Mouse (Mus musculus): ENCODE measurements around the gene Plxnc1.

DNA sequence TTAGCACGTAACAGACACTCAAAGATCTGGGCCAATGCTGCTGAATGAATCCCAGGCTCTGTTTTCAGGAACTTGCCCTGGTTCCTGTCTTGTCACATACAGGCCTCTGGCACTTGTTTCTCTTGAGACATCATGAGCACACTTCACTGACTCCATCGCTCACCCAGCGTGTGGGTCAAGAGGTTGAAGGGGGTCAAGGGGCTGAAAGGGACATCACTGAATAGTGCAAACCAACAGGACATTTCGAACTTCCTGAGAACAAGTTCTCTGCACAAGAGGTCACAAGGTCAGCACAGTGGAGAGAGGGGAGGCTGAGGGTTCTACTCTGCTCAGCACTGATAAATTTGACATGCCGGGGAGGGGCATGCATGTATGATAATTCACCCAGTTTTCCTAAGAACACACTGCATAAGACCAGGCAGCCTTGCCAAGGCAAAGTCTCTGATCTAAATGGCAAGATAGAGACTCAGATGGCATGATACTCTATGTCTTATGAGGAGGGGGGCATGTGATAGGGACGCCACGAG, 134.6 kb downstream of the Plxnc1 start:
- TF ChIP-seq NANOG (IDR thresholded peaks at IDR 0.05; ENCODE audit: borderline replicate concordance, low read length) (no peak), CTCF (conservative IDR thresholded peaks at IDR 0.05; ENCODE audit: low read length) (no peak), POU5F1 (IDR thresholded peaks at IDR 0.05; ENCODE audit: borderline replicate concordance, low read length) (no peak)

Measured in E14TG2a.4 (cell line).